Mouse (Mus musculus) CH12.LX (cell line): ENCODE data around the gene Mettl3.

Source experiments
- CTCF ChIP-seq, 2 experiments: IDR thresholded peaks in 1 of 2; conservative IDR thresholded peaks in 1 of 2; 2 replicates each; pipeline ENCODE4 v1.5.1; 2011 to 2012; ENCODE audit warnings: low read depth in 2 of 2, low read length in 2 of 2, improper control_type of control experiment in 1 of 2, inconsistent platforms in 1 of 2, mild to moderate bottlenecking in 1 of 2, moderate library complexity in 1 of 2
- E2F4 ChIP-seq: IDR thresholded peaks from 2 replicates; pipeline ENCODE4 v1.6.1; 2011; ENCODE audit warnings: low read depth, low read length, improper control_type of control experiment; ENCODE audit not compliant: insufficient replicate concordance
- EP300 ChIP-seq: IDR thresholded peaks from 2 replicates; pipeline ENCODE4 v1.6.1; 2011; ENCODE audit warnings: low read length, improper control_type of control experiment
- GABPA ChIP-seq: IDR thresholded peaks from 2 replicates; pipeline ENCODE4 v1.6.1; 2012; ENCODE audit warnings: low read depth, low read length, improper control_type of control experiment, inconsistent platforms; ENCODE audit not compliant: insufficient replicate concordance
- JUND ChIP-seq: conservative IDR thresholded peaks from 2 replicates; pipeline ENCODE4 v1.6.1; 2011; ENCODE audit warnings: low read depth, low read length, improper control_type of control experiment
- MAX ChIP-seq: IDR thresholded peaks from 2 replicates; pipeline ENCODE4 v1.6.1; 2011; ENCODE audit warnings: low read length, improper control_type of control experiment
- POLR2A ChIP-seq: IDR thresholded peaks from 2 replicates; pipeline ENCODE4 v1.6.1; 2011; ENCODE audit warnings: low read depth, mild to moderate bottlenecking, improper control_type of control experiment, low read length
- USF1 ChIP-seq: IDR thresholded peaks from 2 replicates; pipeline ENCODE4 v1.6.1; 2014; ENCODE audit warnings: low read depth, mild to moderate bottlenecking, inconsistent platforms, low read length, improper control_type of control experiment

- TF ChIP-seq MAX: no peak
- no peak for TF ChIP-seq GABPA
- no peak for TF ChIP-seq USF1
- TF ChIP-seq JUND: no peak
- TF ChIP-seq POLR2A: no peak
- TF ChIP-seq E2F4: no peak
- no peak for TF ChIP-seq EP300
- TF ChIP-seq CTCF (conservative IDR thresholded peaks at IDR 0.05 in 1 of 2, IDR thresholded peaks at IDR 0.05 in 1 of 2; ENCODE audit: low read depth in 2 of 2, low read length in 2 of 2): no peak
These were observed 27.7 kb downstream of the Mettl3 start for GRCm38 (mm10) chr14:52277210-52277609.
